In the genomic region with DNA sequence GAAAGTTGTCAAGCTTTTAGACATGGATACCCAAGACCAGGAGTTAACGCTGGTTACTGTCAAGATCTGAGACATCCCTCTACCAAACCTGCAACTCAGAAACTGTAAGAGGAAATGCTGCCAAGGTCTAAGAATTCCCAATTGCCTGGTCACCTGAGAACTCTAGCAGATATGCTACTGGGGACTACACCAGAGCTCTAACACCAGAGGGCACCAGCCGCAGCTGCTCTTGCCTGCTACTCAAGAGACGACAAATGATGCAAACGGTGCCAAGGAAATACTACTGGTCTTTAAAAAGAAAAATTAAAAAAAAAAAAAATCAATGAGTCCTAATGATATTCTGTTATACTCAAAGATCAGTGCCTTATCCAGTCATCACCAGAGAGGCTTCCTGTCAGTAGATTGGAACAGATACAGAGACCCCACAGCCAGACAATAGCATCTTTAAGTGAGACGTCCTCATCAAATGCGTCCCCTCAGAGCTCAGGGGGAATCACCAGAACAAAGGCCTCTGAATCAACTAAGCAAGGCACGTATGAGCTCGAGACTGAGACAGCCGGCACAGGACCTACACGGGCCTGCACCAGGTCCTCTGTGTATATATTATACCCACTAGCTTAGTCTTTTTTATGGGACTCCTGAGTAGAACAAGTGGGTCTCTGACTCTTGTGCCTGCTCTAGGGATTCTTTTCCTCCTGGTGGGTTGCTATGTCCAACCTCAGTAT, we compare ENCODE assay signal across 9 mouse cellular contexts. TPM values are rescaled to one million over a fixed set of nuclear protein-coding genes. Genes with fewer than 3 reads are reported as not detected.
A peak's percentile ranks its signal among the peaks of the same experiment; 100 is the strongest.
DNase-seq lines count a peak whose midpoint lies in the region; ATAC-seq and TF ChIP-seq lines count a peak whose summit lies in the region.
"Had no signal": no experiment of that assay in that cellular context is flagged by ENCODE, and none has a peak within 500 bp of the region (broad histone marks: within the 10 kb centered on the region; RNA-seq: fewer than 3 reads in every experiment).

No protein-coding gene starts in this region.

- 59% methylated on average over 10 of the region's 10 CpGs for WGBS in hindbrain, embryonic 11.5 days
- WGBS in midbrain, embryonic 13.5 days, result 42% methylated on average over 10 of the region's 10 CpGs

- H3K9ac ChIP-seq in hindbrain, embryonic 11.5 days (ENCODE audit: low read depth, low read length), result no peak overlapping the region
- H3K9ac ChIP-seq in midbrain, embryonic 13.5 days (replicated peaks), result no peak overlapping the region
- H3K9ac ChIP-seq: liver, embryonic 15.5 days had no signal

- 0 out of 2 replicates have a peak, but pooled peaks have one; percentile 11 for TF ChIP-seq CTCF in E14TG2a.4 (conservative IDR thresholded peaks at IDR 0.05; ENCODE audit: low read length)

- peak; percentile 62 for DNase-seq in adrenal gland, postnatal 10 days
- DNase-seq in adrenal gland, adult 8-10 months, result no peak
- peak; percentile 53 for DNase-seq in layer of hippocampus, adult 11-12 months (ENCODE audit: low spot score)
- DNase-seq in layer of hippocampus, adult 8-10 months (ENCODE audit: low spot score in 2 of 2), result no peak
- DNase-seq in hindbrain, embryonic 11.5 days (ENCODE audit: low spot score), result peak; percentile 36
- no peak for DNase-seq in gastrocnemius, adult 8-10 months (ENCODE audit: low spot score in 2 of 2)

- H3K4me1 ChIP-seq in E14TG2a.4 (replicated peaks; ENCODE audit: low read depth, low read length), result peaks cover 42% of the 10 kb centered on the region
- H3K4me1 ChIP-seq in hindbrain, embryonic 11.5 days (replicated peaks; ENCODE audit: control insufficient read depth, insufficient read depth, low read length), result no peaks in the 10 kb centered on the region
- peaks cover 3% of the 10 kb centered on the region for H3K4me1 ChIP-seq in midbrain, embryonic 13.5 days (replicated peaks)

- ATAC-seq in hindbrain, embryonic 11.5 days (ENCODE audit: low FRiP score), result peak; percentile 60
- ATAC-seq in midbrain, embryonic 13.5 days, result peak; percentile 82

- no peaks in the 10 kb centered on the region for H3K9me3 ChIP-seq in E14TG2a.4 (ENCODE audit: low read length)
- H3K9me3 ChIP-seq in hindbrain, embryonic 11.5 days (ENCODE audit: control insufficient read depth, low read length), result no peaks in the 10 kb centered on the region
- H3K9me3 ChIP-seq in midbrain, embryonic 13.5 days, result no peaks in the 10 kb centered on the region
- H3K9me3 ChIP-seq: liver, embryonic 15.5 days had no signal

- H3K27ac ChIP-seq in hindbrain, embryonic 11.5 days (ENCODE audit: low read depth, low read length), result peak overlapping the region; percentile 51; the same call in 1 of the 2 replicates
- peak overlapping the region; percentile 63 for H3K27ac ChIP-seq in midbrain, embryonic 13.5 days
- H3K27ac ChIP-seq: liver, embryonic 15.5 days had no signal

- H3K27me3 ChIP-seq in E14TG2a.4 (ENCODE audit: insufficient read depth, low read length), result no peaks in the 10 kb centered on the region
- H3K27me3 ChIP-seq in hindbrain, embryonic 11.5 days (ENCODE audit: control insufficient read depth, insufficient read depth, low read length), result no peaks in the 10 kb centered on the region
- H3K27me3 ChIP-seq in midbrain, embryonic 13.5 days, result no peaks in the 10 kb centered on the region
- H3K27me3 ChIP-seq: liver, embryonic 15.5 days had no signal

- no peak overlapping the region for H3K4me2 ChIP-seq in hindbrain, embryonic 11.5 days (replicated peaks; ENCODE audit: low read depth, low read length)
- no peak overlapping the region for H3K4me2 ChIP-seq in midbrain, embryonic 13.5 days (replicated peaks)
- H3K4me2 ChIP-seq: liver, embryonic 15.5 days had no signal

- H3K4me3 ChIP-seq in E14TG2a.4 (replicated peaks; ENCODE audit: low read length), result no peak overlapping the region
- H3K4me3 ChIP-seq in hindbrain, embryonic 11.5 days (ENCODE audit: low read depth, low read length), result no peak overlapping the region
- no peak overlapping the region for H3K4me3 ChIP-seq in midbrain, embryonic 13.5 days (replicated peaks)
- H3K4me3 ChIP-seq: liver, embryonic 15.5 days had no signal

- peaks cover 57% of the 10 kb centered on the region for H3K36me3 ChIP-seq in E14TG2a.4 (ENCODE audit: insufficient read depth, low read length)
- H3K36me3 ChIP-seq in hindbrain, embryonic 11.5 days (ENCODE audit: control insufficient read depth, insufficient read depth, low read length), result peaks cover 21% of the 10 kb centered on the region
- peaks cover 48% of the 10 kb centered on the region for H3K36me3 ChIP-seq in midbrain, embryonic 13.5 days

RNA-seq across cellular contexts. Expression of a gene that starts 19.0 kb away (rescaled TPM):
- 10 to 100 TPM; 84.9 to 93.6 TPM for total RNA-seq in adrenal gland, postnatal 10 days (2021)
- 100 to 1,000 TPM in 2 of 4 experiments, 10 to 100 TPM in 2; 98.3 to 114 (median 107) TPM for total RNA-seq in adrenal gland, adult 8-10 months (2022)
- total RNA-seq in layer of hippocampus, adult 8-10 months (2022), result 10 to 100 TPM; 55.5 to 94.5 (median 72.9) TPM
- 282 and 285 TPM in 2 replicates for polyA plus RNA-seq in hindbrain, embryonic 11.5 days (2014; fragmentation: Nextera tagmentation; extraction: Ambion mirVana)
- 171 and 175 TPM in 2 replicates for polyA plus RNA-seq in midbrain, embryonic 13.5 days (2015; fragmentation: Nextera tagmentation; extraction: Ambion mirVana)
- total RNA-seq in gastrocnemius, adult 8-10 months (2022), result 10 to 100 TPM in 2 of 4 experiments, 1 to 10 TPM in 2; 8.4 to 12.5 (median 10.4) TPM

RNA-seq across cellular contexts. Expression of a gene that starts 36.4 kb away (rescaled TPM):
- total RNA-seq in adrenal gland, postnatal 10 days (2021), result 1 to 10 TPM in 1 of 2 experiments, under 1 TPM in 1; 0.66 to 2.0 TPM
- total RNA-seq in adrenal gland, adult 8-10 months (2022), result 1 to 10 TPM; 1.0 to 1.8 (median 1.5) TPM
- 1 to 10 TPM; 4.9 to 5.7 (median 5.0) TPM for total RNA-seq in layer of hippocampus, adult 8-10 months (2022)
- polyA plus RNA-seq in hindbrain, embryonic 11.5 days (2014; fragmentation: Nextera tagmentation; extraction: Ambion mirVana), result 6.6 and 6.9 TPM in 2 replicates
- polyA plus RNA-seq in midbrain, embryonic 13.5 days (2015; fragmentation: Nextera tagmentation; extraction: Ambion mirVana), result 18.3 and 18.8 TPM in 2 replicates
- total RNA-seq in gastrocnemius, adult 8-10 months (2022), result 1 to 10 TPM in 1 of 4 experiments, under 1 TPM in 3; 0.65 to 1.8 (median 0.85) TPM

RNA-seq across cellular contexts. Expression of a gene that starts 41.2 kb away (rescaled TPM):
- total RNA-seq in adrenal gland, postnatal 10 days (2021), result 10 to 100 TPM in 1 of 2 experiments, 1 to 10 TPM in 1; 6.7 to 11.8 TPM
- total RNA-seq in adrenal gland, adult 8-10 months (2022), result 10 to 100 TPM; 15.0 to 19.0 (median 17.3) TPM
- total RNA-seq in layer of hippocampus, adult 8-10 months (2022), result 10 to 100 TPM; 21.2 to 27.1 (median 24.1) TPM
- polyA plus RNA-seq in hindbrain, embryonic 11.5 days (2014; fragmentation: Nextera tagmentation; extraction: Ambion mirVana), result 9.1 and 13.8 TPM in 2 replicates
- polyA plus RNA-seq in midbrain, embryonic 13.5 days (2015; fragmentation: Nextera tagmentation; extraction: Ambion mirVana), result 17.9 and 19.0 TPM in 2 replicates
- 1 to 10 TPM; 5.2 to 6.9 (median 6.2) TPM for total RNA-seq in gastrocnemius, adult 8-10 months (2022)

Comparison
In these comparisons a context has a peak if more than half of its experiments do, and no peak if none do; other contexts are left out.
1. DNase-seq: peak in adrenal gland, postnatal 10 days (single experiment), layer of hippocampus, adult 11-12 months (single experiment) and hindbrain, embryonic 11.5 days (single experiment); none in adrenal gland, adult 8-10 months (single experiment), layer of hippocampus, adult 8-10 months (0 of 2) and gastrocnemius, adult 8-10 months (0 of 2).
2. RNA of a gene that starts 19.0 kb away (total RNA-seq): 98.3 to 114 TPM in adrenal gland, adult 8-10 months, 84.9 to 93.6 TPM in adrenal gland, postnatal 10 days and 55.5 to 94.5 TPM in layer of hippocampus, adult 8-10 months; 8.4 to 12.5 TPM in gastrocnemius, adult 8-10 months; every median in the first group is over 4 times any median in the second.